Mouse (Mus musculus): ENCODE measurements around the gene Gm20388. TPM values are rescaled to one million over a fixed set of nuclear protein-coding genes. Genes with fewer than 3 reads are reported as not detected.

Gm20388 gene
- polyA plus RNA-seq, 1 experiment from 2014 or later, result 7.4 TPM

DNA sequence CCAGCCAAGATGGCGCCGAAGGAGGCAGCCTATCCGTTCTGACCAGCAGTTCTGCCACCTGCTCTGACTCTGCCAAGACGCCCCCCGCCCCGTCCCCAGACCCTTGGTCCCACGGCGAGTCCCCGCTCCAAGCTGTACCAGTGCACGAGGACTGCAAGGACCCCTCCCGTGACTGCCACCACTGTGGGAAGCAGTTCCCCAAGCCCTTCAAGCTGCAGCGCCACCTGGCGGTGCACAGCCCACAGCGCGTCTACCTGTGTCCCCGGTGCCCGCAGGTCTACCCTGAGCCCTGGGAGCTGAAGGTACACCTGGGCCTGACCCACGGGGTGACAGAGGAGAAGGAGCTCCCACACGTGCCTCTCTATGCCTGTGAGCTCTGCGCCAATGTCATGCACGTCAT, 2358.8 kb downstream of the Gm20388 start:
- 6% methylated on average over 21 of the region's 21 CpGs for WGBS
- Histone ChIP-seq H3K4me1 (peaks cover 20% of the 10 kb centered on the region), H3K27me3 (peaks cover 21% of the 10 kb centered on the region), H3K9ac (0 out of 2 replicates have a peak overlapping the region, but pooled peaks have one; percentile 27), H3K4me2 (peak overlapping the region; percentile 72), H3K27ac (no peak overlapping the region), H3K9me3 (replicated peaks) (no peaks in the 10 kb centered on the region), H3K36me3 (no peaks in the 10 kb centered on the region), H3K4me3 (replicated peaks) (peak overlapping the region; percentile 43)
- peak; percentile 26; the same call in 1 of the 2 replicates for ATAC-seq (replicated peaks; ENCODE audit: low FRiP score)

GRCm38 (mm10) chr8:122270555-122270954, 2359.9 kb downstream of the Gm20388 start:
- no peak overlapping the region for H3K4me2 ChIP-seq
- peaks cover 23% of the 10 kb centered on the region for H3K4me1 ChIP-seq
- no peaks in the 10 kb centered on the region for H3K36me3 ChIP-seq
- ATAC-seq (replicated peaks; ENCODE audit: low FRiP score), result no peak
- no peak overlapping the region for H3K4me3 ChIP-seq (replicated peaks)
- H3K9me3 ChIP-seq (replicated peaks), result no peaks in the 10 kb centered on the region
- no peak overlapping the region for H3K27ac ChIP-seq
- H3K27me3 ChIP-seq, result peaks cover 21% of the 10 kb centered on the region
- 79% methylated on average over 7 of the region's 7 CpGs for WGBS
- H3K9ac ChIP-seq, result no peak overlapping the region

DNA sequence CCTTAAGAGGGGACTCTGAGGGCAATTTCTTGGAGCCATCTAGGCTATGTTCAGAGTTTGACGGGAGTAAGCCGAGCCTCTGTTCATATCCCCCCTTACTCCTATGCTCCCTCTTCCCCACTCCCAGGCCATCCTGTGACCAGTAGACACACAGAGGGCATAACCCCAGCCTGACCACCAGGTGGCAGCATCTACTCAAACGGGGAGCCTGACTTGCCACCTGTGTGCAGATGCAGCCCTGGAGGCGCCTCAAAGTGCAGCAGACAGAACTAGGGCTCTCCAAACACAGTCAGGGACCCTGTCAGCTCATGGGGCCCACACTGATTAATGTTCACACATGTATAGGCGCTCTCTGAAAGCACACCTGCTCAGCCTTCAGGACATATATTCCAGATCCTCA, 2362.5 kb downstream of the Gm20388 start:
- Histone ChIP-seq H3K9me3 (replicated peaks) (no peaks in the 10 kb centered on the region), H3K9ac (no peak overlapping the region), H3K4me2 (no peak overlapping the region), H3K27me3 (peaks cover 21% of the 10 kb centered on the region), H3K36me3 (no peaks in the 10 kb centered on the region), H3K27ac (no peak overlapping the region), H3K4me3 (replicated peaks) (no peak overlapping the region), H3K4me1 (peaks cover 43% of the 10 kb centered on the region)
- ATAC-seq (replicated peaks; ENCODE audit: low FRiP score), result peak; percentile 60
- 6% methylated on average over 5 of the region's 5 CpGs for WGBS

- Histone ChIP-seq H3K4me2 (no peak overlapping the region), H3K9me3 (replicated peaks) (no peaks in the 10 kb centered on the region), H3K36me3 (no peaks in the 10 kb centered on the region), H3K4me3 (replicated peaks) (no peak overlapping the region), H3K9ac (no peak overlapping the region), H3K27me3 (peaks cover 26% of the 10 kb centered on the region), H3K27ac (no peak overlapping the region), H3K4me1 (peaks cover 41% of the 10 kb centered on the region)
- 45% methylated on average over 7 of the region's 7 CpGs for WGBS
- ATAC-seq (replicated peaks; ENCODE audit: low FRiP score), result no peak
Observed at GRCm38 (mm10) chr8:122273826-122274225, 2363.2 kb downstream of the Gm20388 start.

- Histone ChIP-seq H3K4me3 (replicated peaks) (no peak overlapping the region), H3K27ac (no peak overlapping the region), H3K36me3 (no peaks in the 10 kb centered on the region), H3K9ac (no peak overlapping the region), H3K9me3 (replicated peaks) (no peaks in the 10 kb centered on the region), H3K4me1 (peaks cover 34% of the 10 kb centered on the region), H3K4me2 (no peak overlapping the region), H3K27me3 (peaks cover 29% of the 10 kb centered on the region)
- 75% methylated on average over 11 of the region's 11 CpGs for WGBS
- ATAC-seq (replicated peaks; ENCODE audit: low FRiP score), result no peak
Observed at GRCm38 (mm10) chr8:122274651-122275391, 2364.2 kb downstream of the Gm20388 start.

- Histone ChIP-seq H3K9ac (no peak overlapping the region), H3K4me1 (peaks cover 45% of the 10 kb centered on the region), H3K27ac (no peak overlapping the region), H3K4me3 (replicated peaks) (no peak overlapping the region), H3K9me3 (replicated peaks) (no peaks in the 10 kb centered on the region), H3K27me3 (peaks cover 18% of the 10 kb centered on the region), H3K36me3 (no peaks in the 10 kb centered on the region), H3K4me2 (no peak overlapping the region)
- ATAC-seq (replicated peaks; ENCODE audit: low FRiP score), result no peak
- 87% methylated on average over 5 of the region's 5 CpGs for WGBS
Observed at GRCm38 (mm10) chr8:122276308-122276707, 2365.7 kb downstream of the Gm20388 start.

- 65% methylated on average over 18 of the region's 18 CpGs for WGBS
- no peak overlapping the region for H3K9ac ChIP-seq
- no peaks in the 10 kb centered on the region for H3K36me3 ChIP-seq
- no peak overlapping the region for H3K4me2 ChIP-seq
- peaks cover 46% of the 10 kb centered on the region for H3K4me1 ChIP-seq
- no peak for ATAC-seq (replicated peaks; ENCODE audit: low FRiP score)
- H3K9me3 ChIP-seq (replicated peaks), result no peaks in the 10 kb centered on the region
- no peak overlapping the region for H3K4me3 ChIP-seq (replicated peaks)
- no peak overlapping the region for H3K27ac ChIP-seq
- peaks cover 14% of the 10 kb centered on the region for H3K27me3 ChIP-seq
Observed at GRCm38 (mm10) chr8:122277204-122277995, 2366.8 kb downstream of the Gm20388 start.

- Histone ChIP-seq H3K4me2 (peak overlapping the region; percentile 97; the same call in 1 of the 2 replicates), H3K36me3 (no peaks in the 10 kb centered on the region), H3K9me3 (replicated peaks) (no peaks in the 10 kb centered on the region), H3K9ac (no peak overlapping the region), H3K4me3 (replicated peaks) (no peak overlapping the region), H3K4me1 (peaks cover 62% of the 10 kb centered on the region), H3K27me3 (peaks cover 25% of the 10 kb centered on the region), H3K27ac (peak overlapping the region; percentile 83)
- no peak for ATAC-seq (replicated peaks; ENCODE audit: low FRiP score)
- WGBS, result 54% methylated on average over 4 of the region's 4 CpGs
Observed at GRCm38 (mm10) chr8:122280156-122280555, 2369.5 kb downstream of the Gm20388 start.

- Histone ChIP-seq H3K27me3 (peaks cover 31% of the 10 kb centered on the region), H3K27ac (peak overlapping the region; percentile 83), H3K9me3 (replicated peaks) (no peaks in the 10 kb centered on the region), H3K4me3 (replicated peaks) (peak overlapping the region; percentile 84), H3K4me1 (peaks cover 64% of the 10 kb centered on the region), H3K4me2 (peak overlapping the region; percentile 97), H3K36me3 (no peaks in the 10 kb centered on the region), H3K9ac (peak overlapping the region; percentile 19; the same call in 1 of the 2 replicates)
- peak; percentile 54 for ATAC-seq (replicated peaks; ENCODE audit: low FRiP score)
- WGBS, result 4% methylated on average over 20 of the region's 20 CpGs
Observed at GRCm38 (mm10) chr8:122280588-122281316, 2370.1 kb downstream of the Gm20388 start.

GRCm38 (mm10) chr8:122281317-122282034, 2370.8 kb downstream of the Gm20388 start:
- Histone ChIP-seq H3K27ac (peak overlapping the region; percentile 83), H3K27me3 (peaks cover 33% of the 10 kb centered on the region), H3K4me3 (replicated peaks) (peak overlapping the region; percentile 84), H3K4me1 (peaks cover 64% of the 10 kb centered on the region), H3K9ac (peak overlapping the region; percentile 67; the same call in 1 of the 2 replicates), H3K36me3 (no peaks in the 10 kb centered on the region), H3K9me3 (replicated peaks) (no peaks in the 10 kb centered on the region), H3K4me2 (peak overlapping the region; percentile 97)
- under 1% methylated on average over 47 of the region's 47 CpGs for WGBS
- ATAC-seq (replicated peaks; ENCODE audit: low FRiP score), result peak; percentile 91

DNA sequence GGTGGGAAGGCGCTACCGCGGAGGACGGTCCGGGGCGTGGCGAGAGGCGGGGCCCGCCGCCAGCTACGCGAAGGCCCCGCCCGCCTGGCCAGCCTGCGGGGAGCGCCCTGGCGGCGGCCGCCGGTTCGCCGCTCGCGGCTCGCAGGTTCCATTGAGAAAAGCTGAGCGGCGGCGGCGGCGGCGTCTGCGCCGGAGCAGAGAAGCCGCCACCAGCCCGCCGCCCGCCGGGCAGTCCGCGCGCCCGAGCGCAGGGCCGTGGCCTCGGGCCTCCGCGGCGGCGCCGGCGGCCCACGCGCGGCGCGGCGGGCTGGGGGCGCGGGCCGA, 2371.4 kb downstream of the Gm20388 start, which contains the start of gene Zfpm1:
Gene Zfpm1, plus strand, starts transcription at position 107 of the 324 bp plus-strand sequence.
- peaks cover 67% of the 10 kb centered on the region for H3K4me1 ChIP-seq
- peak within 1 kb of the TSS; percentile 90 for H3K27ac ChIP-seq
- peak within 1 kb of the TSS; percentile 84 for H3K4me3 ChIP-seq (replicated peaks)
- no peaks in the 10 kb centered on the region for H3K36me3 ChIP-seq
- H3K9ac ChIP-seq, result peak within 1 kb of the TSS; percentile 67
- peaks cover 33% of the 10 kb centered on the region for H3K27me3 ChIP-seq
- peak within 1 kb of the TSS; percentile 97 for H3K4me2 ChIP-seq
- ATAC-seq (replicated peaks; ENCODE audit: low FRiP score), result no peak
- 0% methylated on average over 52 of the region's 60 CpGs for WGBS
- no peaks in the 10 kb centered on the region for H3K9me3 ChIP-seq (replicated peaks)
